Mouse (Mus musculus): ENCODE results near the gene Shisa3. TPM values are rescaled to one million over a fixed set of nuclear protein-coding genes. Genes with fewer than 3 reads are reported as not detected.

Gene Shisa3
- 0.95 and 1.6 TPM in 2 replicates for polyA plus RNA-seq (2016; fragmentation: Nextera tagmentation; extraction: Ambion mirVana)

DNA sequence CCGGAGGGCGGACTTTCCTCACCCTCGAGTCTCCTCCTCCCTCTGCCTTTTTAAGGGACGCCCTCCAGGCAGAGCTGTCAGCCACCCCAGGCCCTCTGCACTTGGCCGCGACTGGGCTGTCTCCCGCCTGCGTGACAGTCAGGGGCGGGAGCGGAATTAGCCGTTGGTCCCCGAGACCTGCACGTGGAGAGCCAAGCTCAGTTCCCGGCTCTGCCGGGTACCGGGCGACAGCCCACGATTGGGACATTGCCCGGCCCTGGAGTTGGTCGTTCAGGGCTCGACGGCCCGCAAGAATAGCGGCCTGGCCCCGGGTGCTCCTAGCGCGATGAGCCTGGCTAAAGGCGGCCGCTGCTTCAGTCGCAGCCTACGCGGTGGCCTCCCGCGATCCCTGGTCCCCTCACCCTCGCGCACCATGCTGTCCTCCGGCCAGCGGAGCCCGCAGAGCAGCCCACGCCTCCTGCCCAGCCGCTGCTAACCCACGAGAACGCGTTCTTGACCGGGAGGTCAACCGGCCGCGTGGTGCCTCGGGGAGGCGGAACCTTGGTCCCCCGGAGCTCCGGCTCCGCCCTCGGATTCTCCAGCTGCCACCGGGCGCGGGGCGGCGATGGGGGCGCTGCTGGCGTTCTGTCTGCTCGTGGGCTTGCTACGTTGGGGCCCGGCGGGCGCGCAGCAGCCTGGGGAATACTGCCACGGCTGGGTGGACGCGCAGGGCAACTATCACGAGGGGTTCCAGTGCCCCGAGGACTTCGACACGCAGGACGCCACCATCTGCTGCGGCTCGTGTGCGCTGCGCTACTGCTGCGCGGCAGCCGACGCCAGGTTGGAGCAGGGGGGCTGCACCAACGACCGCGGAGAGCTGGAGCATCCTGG is at the start of gene Shisa3:
TSS of gene Shisa3 (plus strand) at position 79 of the 870 bp plus-strand sequence.
- no peaks in the 10 kb centered on the region for H3K36me3 ChIP-seq (replicated peaks)
- H3K27me3 ChIP-seq = peaks cover 67% of the 10 kb centered on the region
- peaks cover 20% of the 10 kb centered on the region for H3K4me1 ChIP-seq
- peak within 1 kb of the TSS; percentile 92 for H3K4me2 ChIP-seq
- peak within 1 kb of the TSS; percentile 52 for H3K4me3 ChIP-seq (replicated peaks)
- no peaks in the 10 kb centered on the region for H3K9me3 ChIP-seq
- H3K9ac ChIP-seq = peak within 1 kb of the TSS; percentile 56
- WGBS = under 1% methylated on average over 86 of the region's 86 CpGs
- peak; percentile 79 for ATAC-seq (ENCODE audit: low FRiP score)
- no peak within 1 kb of the TSS for H3K27ac ChIP-seq

DNA sequence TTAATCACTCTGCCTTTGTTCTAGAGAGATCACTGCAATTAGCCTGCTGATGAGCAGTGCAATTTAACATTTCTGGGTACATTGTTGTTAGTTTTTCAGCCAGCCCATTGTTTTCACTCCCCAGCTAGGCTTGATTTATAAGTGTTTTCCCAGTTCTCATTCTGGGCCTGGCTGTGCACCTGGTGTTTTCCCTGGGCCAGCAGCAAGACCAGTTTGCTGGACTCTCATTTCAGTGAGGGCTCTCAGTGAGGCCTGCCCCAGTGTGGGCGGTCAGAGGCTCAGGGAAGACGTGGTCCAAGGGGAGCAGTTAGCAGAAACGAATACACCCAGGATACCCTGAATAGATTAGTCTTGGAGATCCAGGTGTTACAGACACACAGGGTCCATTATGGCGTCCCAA is 49.0 kb upstream of the Shisa3 start:
- Histone ChIP-seq H3K9ac (no peak overlapping the region), H3K9me3 (no peaks in the 10 kb centered on the region), H3K4me3 (replicated peaks) (no peak overlapping the region), H3K4me1 (no peaks in the 10 kb centered on the region), H3K27me3 (no peaks in the 10 kb centered on the region), H3K27ac (no peak overlapping the region), H3K4me2 (no peak overlapping the region), H3K36me3 (replicated peaks) (no peaks in the 10 kb centered on the region)
- WGBS = 74% methylated on average over 4 of the region's 4 CpGs
- no peak; the same call in 1 of the 2 replicates for ATAC-seq (ENCODE audit: low FRiP score)

DNA sequence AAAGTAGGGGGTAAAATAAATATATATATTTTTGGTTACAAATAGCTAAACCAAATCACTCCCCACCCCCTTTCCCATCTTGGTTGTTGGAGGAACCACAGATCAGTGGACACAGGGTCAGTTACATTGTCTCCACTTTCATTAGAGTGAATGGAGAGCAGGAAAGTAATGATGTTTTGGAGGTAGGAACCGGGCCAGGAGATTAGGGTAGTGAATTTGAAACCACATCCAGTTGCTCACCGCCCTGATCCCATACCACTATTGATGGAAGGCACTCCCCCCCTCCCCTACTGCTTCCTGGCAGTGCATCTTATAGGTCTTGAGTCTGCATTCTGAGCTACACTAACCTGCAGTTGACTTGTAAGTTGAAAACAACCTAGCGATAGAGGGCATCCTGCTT is 48.6 kb upstream of the Shisa3 start:
- ATAC-seq (ENCODE audit: low FRiP score) = no peak
- no peak overlapping the region for H3K27ac ChIP-seq
- H3K27me3 ChIP-seq = no peaks in the 10 kb centered on the region
- H3K4me2 ChIP-seq = no peak overlapping the region
- H3K4me3 ChIP-seq (replicated peaks) = no peak overlapping the region
- no peaks in the 10 kb centered on the region for H3K9me3 ChIP-seq
- WGBS = 84% methylated on average over 3 of the region's 3 CpGs
- H3K36me3 ChIP-seq (replicated peaks) = no peaks in the 10 kb centered on the region
- H3K9ac ChIP-seq = no peak overlapping the region
- no peaks in the 10 kb centered on the region for H3K4me1 ChIP-seq

DNA sequence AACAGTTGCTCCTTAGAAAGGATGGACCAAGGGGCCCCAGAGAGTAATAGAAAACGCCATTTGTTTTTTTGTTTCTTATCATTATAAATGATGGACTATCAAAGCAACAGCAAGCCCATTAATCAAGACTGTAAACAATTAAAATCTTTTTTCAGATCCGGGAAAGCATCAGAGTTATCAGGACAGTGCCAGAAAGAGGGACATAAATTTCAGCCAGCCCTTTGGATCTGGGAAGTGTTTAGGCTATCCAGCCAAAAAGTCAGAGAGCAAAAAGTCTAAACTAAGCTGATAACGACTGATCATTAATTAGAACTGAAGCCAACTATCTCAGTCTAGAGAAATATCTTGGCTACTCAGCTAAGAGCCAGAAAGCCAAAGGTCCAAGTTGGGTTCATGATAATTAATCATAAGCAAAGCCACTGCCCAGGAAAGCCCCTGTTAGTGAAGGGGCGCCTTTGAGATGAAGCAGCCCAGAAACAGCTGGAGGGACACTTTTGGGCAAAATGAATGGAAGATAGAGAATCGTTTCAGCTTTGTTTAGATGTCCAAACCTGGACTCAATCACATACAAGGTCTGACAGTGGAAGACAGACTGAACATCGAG is 35.0 kb upstream of the Shisa3 start:
- 81% methylated on average over 6 of the region's 6 CpGs for WGBS
- ATAC-seq (ENCODE audit: low FRiP score) = no peak
- no peak overlapping the region for H3K9ac ChIP-seq
- no peak overlapping the region for H3K4me2 ChIP-seq
- no peaks in the 10 kb centered on the region for H3K4me1 ChIP-seq
- H3K27me3 ChIP-seq = no peaks in the 10 kb centered on the region
- no peaks in the 10 kb centered on the region for H3K36me3 ChIP-seq (replicated peaks)
- no peaks in the 10 kb centered on the region for H3K9me3 ChIP-seq
- H3K4me3 ChIP-seq (replicated peaks) = no peak overlapping the region
- H3K27ac ChIP-seq = no peak overlapping the region

DNA sequence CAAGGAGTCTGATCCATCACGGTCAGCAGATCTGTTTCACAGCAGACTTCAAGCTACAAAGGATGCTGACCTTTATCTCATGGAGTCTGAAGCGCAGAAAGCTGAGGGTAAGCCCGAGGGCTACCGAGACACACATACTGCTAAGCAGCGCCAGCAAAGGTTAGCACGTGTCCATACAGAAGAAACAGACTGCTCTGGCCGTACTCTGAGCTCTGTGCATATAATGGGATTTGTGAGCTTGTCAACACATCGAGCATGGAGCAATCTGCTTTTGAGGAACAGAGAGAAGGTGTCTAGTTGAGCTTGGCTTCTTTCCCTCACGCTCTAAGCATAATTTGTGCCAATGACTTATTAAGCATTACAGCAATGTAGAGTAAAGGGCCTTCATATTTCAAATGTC is 33.6 kb upstream of the Shisa3 start:
- no peak overlapping the region for H3K4me2 ChIP-seq
- H3K9me3 ChIP-seq = no peaks in the 10 kb centered on the region
- no peak for ATAC-seq (ENCODE audit: low FRiP score)
- no peak overlapping the region for H3K27ac ChIP-seq
- H3K4me1 ChIP-seq = no peaks in the 10 kb centered on the region
- WGBS = 88% methylated on average over 9 of the region's 9 CpGs
- H3K9ac ChIP-seq = no peak overlapping the region
- H3K27me3 ChIP-seq = no peaks in the 10 kb centered on the region
- no peaks in the 10 kb centered on the region for H3K36me3 ChIP-seq (replicated peaks)
- no peak overlapping the region for H3K4me3 ChIP-seq (replicated peaks)

DNA sequence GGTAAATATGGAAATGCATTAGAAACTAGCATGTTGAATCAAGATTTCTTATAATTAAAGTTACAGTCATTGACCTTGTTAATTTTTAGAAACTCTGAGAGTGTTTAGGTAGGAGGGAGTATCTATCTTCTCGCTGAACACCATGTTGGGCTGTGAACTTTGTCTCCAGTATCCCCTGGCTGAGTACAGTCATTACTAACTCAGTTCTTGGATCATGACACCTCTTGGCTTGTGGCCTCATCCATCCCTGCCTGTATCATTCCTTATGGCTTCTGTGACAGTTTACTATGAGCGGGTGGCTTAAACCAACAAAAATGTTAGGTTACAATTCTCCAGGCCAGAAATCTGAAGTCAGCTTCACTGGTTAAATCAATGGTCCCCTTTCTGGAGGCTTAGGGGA is 32.0 kb upstream of the Shisa3 start:
- ATAC-seq (ENCODE audit: low FRiP score) = no peak
- no peak overlapping the region for H3K27ac ChIP-seq
- H3K36me3 ChIP-seq (replicated peaks) = no peaks in the 10 kb centered on the region
- H3K9me3 ChIP-seq = no peaks in the 10 kb centered on the region
- 94% methylated on average over 2 of the region's 2 CpGs for WGBS
- no peak overlapping the region for H3K4me2 ChIP-seq
- no peaks in the 10 kb centered on the region for H3K27me3 ChIP-seq
- no peaks in the 10 kb centered on the region for H3K4me1 ChIP-seq
- H3K4me3 ChIP-seq (replicated peaks) = no peak overlapping the region
- H3K9ac ChIP-seq = no peak overlapping the region

DNA sequence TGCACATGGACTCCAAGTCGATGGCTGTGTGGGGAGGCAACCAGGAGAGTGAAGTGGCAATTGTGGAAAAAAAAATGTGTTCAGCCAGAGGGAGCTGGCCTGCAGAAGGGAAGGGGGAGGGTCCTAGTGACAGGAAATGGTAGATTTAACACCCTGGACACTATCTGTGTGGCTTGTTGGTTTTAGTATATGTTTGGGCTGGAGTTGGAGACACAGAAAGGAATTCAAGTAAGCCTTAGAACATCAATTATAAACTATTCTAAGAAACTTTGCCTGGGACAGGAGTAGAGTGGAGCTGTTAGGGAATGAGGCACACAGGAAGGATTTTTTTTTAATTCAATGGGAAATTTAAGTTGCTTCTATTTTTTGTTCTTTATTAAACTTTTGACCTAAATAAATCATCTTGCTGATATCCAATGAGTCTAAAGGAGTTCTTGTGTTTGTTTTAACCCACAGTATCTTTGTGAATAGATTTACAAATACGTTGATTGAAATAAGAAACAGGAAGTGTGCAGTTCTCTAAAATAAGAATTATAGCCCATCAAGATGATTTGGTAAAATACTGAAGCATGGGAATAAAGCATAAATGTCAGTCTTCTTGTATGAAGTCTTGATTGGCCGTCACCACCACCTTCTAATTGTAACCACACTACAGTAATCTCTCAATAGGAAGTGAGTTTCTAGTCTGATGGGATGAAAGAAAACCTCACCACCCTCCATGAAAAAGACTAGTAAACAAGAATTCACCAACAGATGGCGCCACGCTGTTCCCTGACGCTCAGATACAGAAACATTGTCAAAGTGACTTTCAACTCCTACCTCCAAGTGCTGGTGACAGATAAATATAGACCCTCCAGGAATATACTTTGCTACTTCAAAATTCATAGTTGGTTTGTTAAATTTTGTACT is 27.7 kb upstream of the Shisa3 start:
- H3K4me3 ChIP-seq (replicated peaks) = no peak overlapping the region
- H3K36me3 ChIP-seq (replicated peaks) = no peaks in the 10 kb centered on the region
- 44% methylated on average over 6 of the region's 6 CpGs for WGBS
- no peak overlapping the region for H3K27ac ChIP-seq
- H3K4me2 ChIP-seq = no peak overlapping the region
- H3K27me3 ChIP-seq = no peaks in the 10 kb centered on the region
- no peak for ATAC-seq (ENCODE audit: low FRiP score)
- no peaks in the 10 kb centered on the region for H3K9me3 ChIP-seq
- no peak overlapping the region for H3K9ac ChIP-seq
- H3K4me1 ChIP-seq = no peaks in the 10 kb centered on the region

DNA sequence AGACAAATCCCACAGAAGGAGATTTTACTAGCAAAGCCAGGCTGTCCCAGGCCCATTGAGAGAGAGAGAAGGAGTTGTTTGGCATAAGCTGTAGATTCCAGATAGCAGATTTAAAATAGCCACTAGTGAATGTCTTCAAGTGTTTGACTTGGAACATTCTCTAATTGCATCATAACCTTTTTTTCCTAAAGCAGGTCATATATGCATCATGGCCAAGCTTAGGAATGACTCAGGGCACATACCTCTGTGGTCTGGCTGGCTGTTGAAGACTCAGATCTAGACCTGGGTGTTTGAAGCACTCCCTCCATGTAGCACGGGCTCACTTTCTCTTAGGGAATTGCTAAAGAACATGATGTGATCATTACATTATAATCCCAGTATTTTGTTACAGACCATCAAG is 12.6 kb upstream of the Shisa3 start:
- Histone ChIP-seq H3K9ac (no peak overlapping the region), H3K36me3 (replicated peaks) (no peaks in the 10 kb centered on the region), H3K27ac (no peak overlapping the region), H3K4me3 (replicated peaks) (no peak overlapping the region), H3K27me3 (no peaks in the 10 kb centered on the region), H3K4me2 (no peak overlapping the region), H3K4me1 (no peaks in the 10 kb centered on the region), H3K9me3 (no peaks in the 10 kb centered on the region)
- 89% methylated on average over 1 of the region's 1 CpGs for WGBS
- ATAC-seq (ENCODE audit: low FRiP score) = no peak

DNA sequence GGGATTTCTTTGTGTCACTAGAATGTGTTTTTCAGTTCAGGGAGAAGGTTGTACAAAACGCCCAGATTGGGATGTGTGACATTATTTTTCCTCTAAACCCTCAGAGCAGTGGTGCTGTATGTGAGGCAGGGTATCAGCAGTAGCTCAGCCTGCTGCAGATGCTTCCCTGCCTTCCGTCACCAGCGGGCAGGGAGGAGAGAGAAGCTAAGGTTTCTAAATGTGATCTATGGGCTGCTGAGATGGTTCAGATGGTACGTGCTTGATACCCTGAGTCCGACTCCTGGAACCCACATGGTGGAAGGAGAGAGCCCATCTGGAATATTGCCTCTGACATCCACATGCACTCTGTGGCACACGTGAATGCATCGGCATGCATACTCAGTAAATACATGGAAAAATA is 12.1 kb upstream of the Shisa3 start:
- Histone ChIP-seq H3K27ac (no peak overlapping the region), H3K9me3 (no peaks in the 10 kb centered on the region), H3K4me2 (no peak overlapping the region), H3K4me3 (replicated peaks) (no peak overlapping the region), H3K36me3 (replicated peaks) (no peaks in the 10 kb centered on the region), H3K9ac (no peak overlapping the region), H3K4me1 (no peaks in the 10 kb centered on the region), H3K27me3 (no peaks in the 10 kb centered on the region)
- no peak for ATAC-seq (ENCODE audit: low FRiP score)
- WGBS = 87% methylated on average over 7 of the region's 7 CpGs

DNA sequence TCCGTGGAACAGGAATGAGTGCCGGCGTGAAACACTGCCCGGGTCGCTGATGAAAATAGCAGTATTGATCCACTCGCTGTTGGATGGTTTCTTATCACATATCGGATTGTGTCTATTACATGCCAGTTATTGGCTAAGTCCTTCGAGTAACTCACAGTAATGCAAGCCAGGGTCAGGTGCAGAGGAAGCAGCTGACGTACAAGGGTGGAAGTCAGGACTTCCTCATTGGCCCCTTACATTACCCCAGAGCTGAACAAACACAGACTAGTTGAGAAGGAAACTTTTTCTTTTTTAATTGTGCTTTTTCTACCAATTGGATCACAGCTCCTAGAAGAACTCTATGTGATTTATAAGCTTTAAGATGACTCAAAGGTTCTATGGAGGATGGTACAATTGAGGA is 7.7 kb upstream of the Shisa3 start:
- Histone ChIP-seq H3K27me3 (peaks cover 24% of the 10 kb centered on the region), H3K27ac (no peak overlapping the region), H3K4me2 (no peak overlapping the region), H3K4me1 (no peaks in the 10 kb centered on the region), H3K4me3 (replicated peaks) (no peak overlapping the region), H3K36me3 (replicated peaks) (no peaks in the 10 kb centered on the region), H3K9ac (no peak overlapping the region), H3K9me3 (no peaks in the 10 kb centered on the region)
- 90% methylated on average over 9 of the region's 9 CpGs for WGBS
- no peak for ATAC-seq (ENCODE audit: low FRiP score)

DNA sequence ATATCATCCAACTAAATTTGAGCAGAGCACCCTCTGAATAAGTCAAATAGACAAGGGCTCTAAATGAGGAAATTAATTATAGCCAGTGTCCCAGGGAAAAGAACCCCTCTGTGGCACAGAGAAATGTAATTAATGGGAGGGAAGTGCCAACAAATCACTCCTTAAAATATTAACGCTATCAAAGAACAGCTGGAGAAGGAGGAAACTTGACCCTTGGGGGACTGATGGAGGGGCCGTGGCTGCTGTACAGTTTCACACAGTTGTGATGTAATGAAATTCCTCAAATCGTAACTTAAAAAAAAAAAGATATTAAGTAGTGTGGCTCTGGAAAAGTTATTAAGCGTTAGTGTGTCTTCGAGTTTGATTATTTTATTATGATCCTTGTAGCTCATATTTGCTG is 1.7 kb upstream of the Shisa3 start:
- Histone ChIP-seq H3K9me3 (no peaks in the 10 kb centered on the region), H3K27ac (no peak overlapping the region), H3K4me1 (peaks cover 20% of the 10 kb centered on the region), H3K4me2 (no peak overlapping the region), H3K9ac (no peak overlapping the region), H3K27me3 (peaks cover 73% of the 10 kb centered on the region), H3K4me3 (replicated peaks) (no peak overlapping the region), H3K36me3 (replicated peaks) (no peaks in the 10 kb centered on the region)
- ATAC-seq (ENCODE audit: low FRiP score) = no peak
- 40% methylated on average over 5 of the region's 5 CpGs for WGBS
